Mouse (Mus musculus): Measurements from ENCODE around the gene Ttll8.
A peak's percentile ranks its signal among the peaks of the same experiment; 100 is the strongest.

The Ttll8 gene

GRCm38 (mm10) chr15:88860781-88861180 lies 93.4 kb downstream of the Ttll8 start:
- no peak for DNase-seq (ENCODE audit: low spot score in 2 of 2)

- no peak for DNase-seq (ENCODE audit: low spot score in 2 of 2)
Observed at GRCm38 (mm10) chr15:88859206-88859970, 94.8 kb downstream of the Ttll8 start.

GRCm38 (mm10) chr15:88858707-88859106 lies 95.5 kb downstream of the Ttll8 start:
- DNase-seq (ENCODE audit: low spot score in 2 of 2): no peak

GRCm38 (mm10) chr15:88858141-88858541 lies 96.1 kb downstream of the Ttll8 start:
- no peak for DNase-seq (ENCODE audit: low spot score in 2 of 2)

GRCm38 (mm10) chr15:88857361-88857760 lies 96.9 kb downstream of the Ttll8 start:
- DNase-seq (ENCODE audit: low spot score in 2 of 2): no peak

GRCm38 (mm10) chr15:88856613-88857012 lies 97.6 kb downstream of the Ttll8 start:
- no peak for DNase-seq (ENCODE audit: low spot score in 2 of 2)

GRCm38 (mm10) chr15:88855896-88856417 lies 98.3 kb downstream of the Ttll8 start:
- no peak for DNase-seq (ENCODE audit: low spot score in 2 of 2)

GRCm38 (mm10) chr15:88854969-88855830 lies 99.0 kb downstream of the Ttll8 start:
- no peak for DNase-seq (ENCODE audit: low spot score in 2 of 2)

GRCm38 (mm10) chr15:88854119-88854968 lies 99.9 kb downstream of the Ttll8 start:
- no peak for DNase-seq (ENCODE audit: low spot score in 2 of 2)

- DNase-seq (ENCODE audit: low spot score in 2 of 2): no peak
Observed at GRCm38 (mm10) chr15:88853106-88853505, 101.1 kb downstream of the Ttll8 start.

GRCm38 (mm10) chr15:88851507-88852149 lies 102.6 kb downstream of the Ttll8 start:
- DNase-seq (ENCODE audit: low spot score in 2 of 2): peak; percentile 75 to 85

- DNase-seq (ENCODE audit: low spot score in 2 of 2): no peak
Observed at GRCm38 (mm10) chr15:88851076-88851475, 103.1 kb downstream of the Ttll8 start.

- peak; percentile 83 to 90 for DNase-seq (ENCODE audit: low spot score in 2 of 2)
Observed at GRCm38 (mm10) chr15:88850146-88850826, 103.9 kb downstream of the Ttll8 start.

- no peak for DNase-seq (ENCODE audit: low spot score in 2 of 2)
Observed at GRCm38 (mm10) chr15:88849621-88850020, 104.6 kb downstream of the Ttll8 start.

- no peak for DNase-seq (ENCODE audit: low spot score in 2 of 2)
Observed at GRCm38 (mm10) chr15:88848661-88849060, 105.6 kb downstream of the Ttll8 start.

- no peak for DNase-seq (ENCODE audit: low spot score in 2 of 2)
Observed at GRCm38 (mm10) chr15:88844966-88845365, 109.3 kb downstream of the Ttll8 start.

GRCm38 (mm10) chr15:88843486-88844097 lies 110.6 kb downstream of the Ttll8 start:
- DNase-seq (ENCODE audit: low spot score in 2 of 2): no peak

- no peak for DNase-seq (ENCODE audit: low spot score in 2 of 2)
Observed at GRCm38 (mm10) chr15:88842300-88842673, 111.9 kb downstream of the Ttll8 start.

- no peak for DNase-seq (ENCODE audit: low spot score in 2 of 2)
Observed at GRCm38 (mm10) chr15:88841580-88842299, 112.5 kb downstream of the Ttll8 start.

Data from urinary bladder, adult 18-20 months (tissue).